Mouse (Mus musculus) spleen, adult 2 months (tissue): Measurements from ENCODE around the gene Sag. TPM values are rescaled to one million over a fixed set of nuclear protein-coding genes. Genes with fewer than 3 reads are reported as not detected.

Source experiments
- DNase-seq, 2 experiments: peaks; one replicate each; pipeline versions ENCODE4 v3.0.0 to v3.0.0-alpha.2; 2012 to 2021; ENCODE audit warnings: low spot score in 2 of 2, low read depth in 1 of 2
- H3K27ac ChIP-seq: fragments of 200-500 bp; 2 replicates; pipeline ENCODE4 v1.5.1; 2012; ENCODE audit warnings: low read length, inconsistent platforms; ENCODE audit not compliant: insufficient read depth
- H3K27me3 ChIP-seq: fragments of 200-500 bp; 2 replicates; pipeline ENCODE4 v1.6.1; 2012; ENCODE audit warnings: mild to moderate bottlenecking, moderate library complexity, low read length, inconsistent platforms; ENCODE audit not compliant: control insufficient read depth, insufficient read depth
- H3K36me3 ChIP-seq: fragments of 200-500 bp; 2 replicates; pipeline ENCODE4 v1.6.1; 2012; ENCODE audit warnings: mild to moderate bottlenecking, low read length, inconsistent platforms; ENCODE audit not compliant: control insufficient read depth, insufficient read depth
- H3K4me1 ChIP-seq: fragments of 200-500 bp; 2 replicates; pipeline ENCODE4 v1.6.1; 2011; ENCODE audit warnings: inconsistent platforms; ENCODE audit not compliant: control insufficient read depth, insufficient read depth, insufficient read length
- H3K4me3 ChIP-seq: fragments of 200-500 bp; 2 replicates; pipeline ENCODE4 v1.5.1; 2011; ENCODE audit warnings: mild to moderate bottlenecking, inconsistent platforms; ENCODE audit not compliant: insufficient read depth, insufficient read length; ENCODE audit errors: extremely low read depth
- CTCF ChIP-seq: fragments of 200-500 bp; IDR thresholded peaks from 2 replicates; pipeline ENCODE4 v1.5.1; 2011; ENCODE audit warnings: mild to moderate bottlenecking, inconsistent platforms; ENCODE audit not compliant: insufficient read depth, insufficient read length, insufficient replicate concordance; ENCODE audit errors: extremely low read depth
- POLR2A ChIP-seq: fragments of 200-500 bp; IDR thresholded peaks from 2 replicates; pipeline ENCODE4 v1.6.1; 2011; ENCODE audit warnings: low read depth, low read length, inconsistent platforms
- WGBS: fragments of 180-500 bp; shearing (Covaris S2); methylation state at CpG from one replicate; pipeline ENCODE4 v1.1.7; 2018; 5-methylcytosine and 5-hydroxymethylcytosine counted together
- polyA plus RNA-seq: library from polyadenylated mRNA; depleted of rRNA; stranded (reverse); fragments of >200 nt; gene quantifications from 2 replicates; pipeline ENCODE4 v1.2.3, GENCODE M21; 2012

Sag gene
- polyA plus RNA-seq, 1 experiment, result 0.57 TPM

DNA sequence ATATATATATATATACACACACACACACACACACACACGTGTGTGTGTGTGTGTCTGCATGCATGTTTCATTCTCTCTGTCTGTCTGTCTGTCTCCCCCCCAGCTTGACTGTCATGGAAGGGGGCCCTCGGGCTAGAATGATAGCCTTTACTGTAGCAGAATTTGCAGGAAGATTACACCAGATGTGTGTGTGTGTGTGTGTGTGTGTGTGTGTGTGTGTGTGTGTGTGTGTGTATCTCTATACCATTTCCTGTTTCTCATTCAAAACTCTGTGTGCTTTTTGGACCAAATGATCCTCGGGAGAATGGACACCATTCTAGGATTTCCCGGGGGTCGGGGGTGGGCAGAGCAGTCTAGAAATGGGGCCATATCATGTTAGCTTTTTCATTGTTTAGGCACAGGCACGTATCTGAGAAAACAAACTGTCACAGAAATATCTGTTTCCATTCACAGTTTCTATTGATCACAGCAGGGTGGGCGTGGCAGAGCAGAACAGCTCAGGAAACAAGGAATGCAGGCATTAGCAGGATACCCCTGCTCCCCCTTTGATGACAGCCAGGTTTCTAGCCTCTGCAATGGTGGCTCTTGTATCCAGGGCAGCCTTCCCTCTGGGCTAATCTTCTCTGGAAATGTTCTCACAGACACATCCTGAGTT, 25.6 kb downstream of the Sag start:
- H3K27ac ChIP-seq, result peak overlapping the region; percentile 97
- WGBS, result 27% methylated on average over 7 of the region's 7 CpGs
- H3K4me3 ChIP-seq, result no peak overlapping the region
- H3K36me3 ChIP-seq, result no peaks in the 10 kb centered on the region
- H3K27me3 ChIP-seq, result no peaks in the 10 kb centered on the region
- TF ChIP-seq CTCF (no peak), POLR2A (no peak)
- DNase-seq, result no peak
- H3K4me1 ChIP-seq, result peaks cover 19% of the 10 kb centered on the region

DNA sequence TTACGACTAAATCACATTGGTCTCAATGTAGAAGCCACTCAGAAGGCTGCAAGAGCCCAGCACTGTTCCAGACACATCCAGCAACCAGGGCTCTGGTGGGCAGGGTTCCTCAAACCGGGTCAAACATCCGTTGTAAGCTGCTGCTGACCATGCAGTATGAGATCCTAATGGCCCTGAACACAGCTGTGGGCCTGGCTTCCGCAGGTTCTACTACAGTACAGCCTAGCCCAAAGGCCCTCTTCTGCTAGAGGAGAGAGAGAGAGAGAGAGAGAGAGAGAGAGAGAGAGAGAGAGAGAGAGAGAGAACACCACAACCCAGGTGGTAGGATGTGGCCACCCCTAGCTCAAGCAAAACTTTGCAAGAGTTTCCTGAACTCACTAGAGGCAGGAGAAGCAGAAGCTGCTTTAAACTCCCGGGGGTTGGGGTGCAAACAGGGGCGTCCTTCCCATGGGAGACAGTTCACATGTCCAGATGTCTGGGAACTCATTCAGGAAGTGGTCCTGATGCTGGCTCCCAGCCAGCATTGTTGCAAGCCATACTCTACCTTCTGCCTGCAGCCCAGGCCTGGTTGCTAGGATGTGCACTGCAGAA, 26.2 kb downstream of the Sag start:
- DNase-seq, result peak; percentile 44 to 69
- peaks cover 14% of the 10 kb centered on the region for H3K4me1 ChIP-seq
- no peak overlapping the region for H3K4me3 ChIP-seq
- WGBS, result 8% methylated on average over 6 of the region's 6 CpGs
- peak overlapping the region; percentile 97 for H3K27ac ChIP-seq
- H3K36me3 ChIP-seq, result no peaks in the 10 kb centered on the region
- peak; percentile 5 for TF ChIP-seq POLR2A
- TF ChIP-seq CTCF, result no peak
- H3K27me3 ChIP-seq, result no peaks in the 10 kb centered on the region

DNA sequence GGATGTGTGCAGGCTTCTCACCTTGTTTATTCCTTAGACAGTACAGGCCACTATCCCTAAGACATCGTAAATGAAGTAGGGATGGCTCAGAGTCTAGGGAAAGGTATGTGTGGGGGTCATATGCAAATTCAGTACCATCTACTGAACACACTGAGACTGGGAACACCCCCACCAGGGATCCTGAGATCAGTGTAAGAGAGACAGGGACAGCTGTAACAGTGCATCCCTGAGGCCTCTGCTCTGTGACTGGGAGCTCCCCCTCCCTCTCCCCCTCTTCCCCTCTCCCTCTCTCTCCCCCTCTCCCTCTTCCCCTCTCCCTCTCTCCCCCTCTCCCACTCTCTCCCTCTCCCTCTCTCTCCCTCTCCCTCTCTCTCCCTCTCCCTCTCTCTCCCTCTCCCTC, 33.0 kb downstream of the Sag start:
- Histone ChIP-seq H3K4me1 (peaks cover 6% of the 10 kb centered on the region; the same call in 1 of the 2 replicates), H3K27me3 (no peaks in the 10 kb centered on the region), H3K27ac (no peak overlapping the region), H3K4me3 (no peak overlapping the region), H3K36me3 (no peaks in the 10 kb centered on the region)
- TF ChIP-seq POLR2A, result no peak
- DNase-seq, result no peak
- 88% methylated on average over 1 of the region's 1 CpGs for WGBS

DNA sequence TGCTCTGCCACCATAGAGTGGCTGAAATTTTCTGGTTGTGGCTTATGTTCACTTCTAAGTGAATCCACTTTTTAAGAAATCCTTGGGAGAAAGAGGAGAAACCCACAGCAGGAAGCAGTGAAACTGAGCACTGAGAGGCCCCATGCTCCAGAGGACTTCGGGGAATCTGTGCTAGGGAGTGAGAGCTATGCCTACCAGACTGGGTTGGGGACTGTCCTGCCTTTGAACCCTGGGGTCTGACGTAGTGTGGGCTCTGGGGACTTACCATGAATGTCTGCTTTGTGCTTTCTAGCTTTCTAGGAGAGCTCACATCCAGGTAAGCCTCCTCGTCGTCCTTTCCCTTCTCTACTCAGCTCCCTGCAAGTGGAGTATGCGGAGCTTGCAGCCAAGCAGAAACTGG, 33.5 kb downstream of the Sag start:
- Histone ChIP-seq H3K36me3 (no peaks in the 10 kb centered on the region), H3K27me3 (no peaks in the 10 kb centered on the region), H3K4me3 (no peak overlapping the region), H3K27ac (no peak overlapping the region), H3K4me1 (peaks cover 6% of the 10 kb centered on the region; the same call in 1 of the 2 replicates)
- no peak for DNase-seq
- 78% methylated on average over 5 of the region's 5 CpGs for WGBS
- TF ChIP-seq CTCF (no peak), POLR2A (no peak)

DNA sequence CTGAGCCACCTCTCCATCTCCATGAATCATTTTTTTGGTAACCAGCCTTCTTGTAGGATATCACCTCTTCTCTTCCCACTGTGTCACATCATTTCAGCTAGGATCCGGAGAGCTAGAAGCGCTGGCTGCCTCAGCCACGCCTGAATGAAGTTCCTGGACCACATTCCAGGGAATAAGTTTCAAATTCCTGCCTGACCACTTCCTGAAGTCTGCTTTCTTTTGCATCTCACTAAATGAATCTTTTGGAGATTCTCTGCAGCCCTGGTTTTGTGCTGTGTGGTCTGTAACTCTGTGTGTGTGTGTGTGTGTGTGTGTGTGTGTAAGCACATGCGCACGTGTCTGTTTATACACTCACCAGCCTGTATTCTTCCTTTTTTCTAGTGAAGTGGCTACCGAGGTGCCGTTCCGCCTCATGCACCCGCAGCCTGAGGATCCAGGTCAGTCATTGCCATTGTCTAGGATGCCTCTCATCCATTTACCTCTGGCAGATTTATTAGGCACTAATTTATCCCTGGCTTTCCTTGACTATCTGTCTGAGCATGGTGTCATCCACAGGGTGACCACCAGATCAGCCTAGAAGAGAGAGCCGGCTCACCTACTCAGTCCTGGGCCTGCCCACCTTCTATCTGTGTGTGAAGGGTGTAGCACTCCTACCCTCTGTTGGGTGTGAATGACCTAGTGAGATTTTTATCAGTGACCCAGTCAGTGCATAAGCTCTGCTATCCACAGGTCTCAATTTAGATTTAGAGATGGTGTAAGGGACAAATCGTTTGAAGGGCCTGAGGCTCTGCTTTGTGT, 37.1 kb downstream of the Sag start:
- TF ChIP-seq POLR2A (no peak), CTCF (no peak)
- no peak for DNase-seq
- H3K36me3 ChIP-seq, result no peaks in the 10 kb centered on the region
- H3K27ac ChIP-seq, result peak overlapping the region; percentile 12; the same call in 1 of the 2 replicates
- H3K4me1 ChIP-seq, result peaks cover 6% of the 10 kb centered on the region; the same call in 1 of the 2 replicates
- WGBS, result 68% methylated on average over 11 of the region's 11 CpGs
- H3K27me3 ChIP-seq, result no peaks in the 10 kb centered on the region
- H3K4me3 ChIP-seq, result no peak overlapping the region

DNA sequence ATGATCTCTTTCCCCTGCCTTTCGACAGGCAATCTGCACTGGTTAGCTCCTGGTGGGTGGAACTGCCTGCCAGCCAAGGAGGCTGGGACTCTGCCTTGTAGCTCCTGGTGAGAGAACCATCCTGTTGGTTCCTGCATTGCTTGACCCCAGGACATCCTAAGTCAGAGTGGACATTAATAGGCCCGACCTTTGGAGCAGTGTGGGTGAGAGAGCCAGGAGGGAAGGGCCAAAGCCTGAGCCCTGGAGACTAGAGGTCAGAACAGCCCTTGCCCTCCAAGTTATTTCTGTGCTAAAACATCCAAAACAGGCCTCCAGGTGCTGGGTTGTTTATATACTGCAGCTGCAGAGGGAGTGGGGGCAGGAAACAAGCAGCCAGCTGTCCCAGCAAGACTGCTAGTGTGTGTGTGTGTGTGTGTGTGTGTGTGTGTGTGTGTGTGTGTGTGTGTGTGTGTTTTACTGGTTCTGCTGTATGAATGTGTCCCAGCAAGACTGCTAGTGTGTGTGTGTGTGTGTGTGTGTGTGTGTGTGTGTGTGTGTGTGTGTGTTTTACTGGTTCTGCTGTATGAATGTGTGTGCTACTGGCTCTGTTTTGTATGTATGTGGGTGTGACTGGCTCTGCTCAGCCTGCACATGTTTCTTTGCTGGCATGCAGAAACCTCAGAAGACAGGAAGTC, 43.5 kb downstream of the Sag start:
- peak; percentile 68 to 72 for DNase-seq
- Histone ChIP-seq H3K4me3 (no peak overlapping the region), H3K27me3 (no peaks in the 10 kb centered on the region), H3K27ac (peak overlapping the region; percentile 91), H3K4me1 (peaks cover 34% of the 10 kb centered on the region), H3K36me3 (no peaks in the 10 kb centered on the region)
- 3% methylated on average over 2 of the region's 2 CpGs for WGBS
- TF ChIP-seq POLR2A, result 0 out of 2 replicates have a peak, but pooled peaks have one; percentile 16
- no peak for TF ChIP-seq CTCF
